In the genomic region with DNA sequence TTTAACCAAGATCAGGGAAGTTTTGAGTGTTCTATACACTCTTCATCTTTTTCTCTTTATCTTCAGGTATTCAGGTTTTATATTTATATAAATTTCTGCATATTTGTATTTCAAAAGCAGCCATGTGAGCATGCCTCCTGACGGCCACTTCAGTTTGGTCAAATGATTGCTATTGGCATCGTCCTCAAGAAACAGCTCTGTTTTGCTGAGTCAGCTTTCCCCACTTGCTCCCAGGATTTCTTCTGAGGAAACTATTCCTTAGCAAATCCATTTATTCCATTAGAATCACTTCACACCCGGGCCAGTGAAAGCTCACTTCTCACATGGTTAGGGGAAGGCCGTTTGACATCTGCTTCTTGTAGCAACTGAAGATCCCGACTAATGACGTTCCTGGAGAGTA, we compare ENCODE assay signal across 25 mouse cellular contexts. TPM values are rescaled to one million over a fixed set of nuclear protein-coding genes. Genes with fewer than 3 reads are reported as not detected.
"Had no signal": no experiment of that assay in that cellular context is flagged by ENCODE, and none has a peak within 500 bp of the region (broad histone marks: within the 10 kb centered on the region; RNA-seq: fewer than 3 reads in every experiment).

No protein-coding gene starts in this region.

- H3K4me3 ChIP-seq: neural tube, embryonic 12.5 days; neural tube, embryonic 13.5 days; neural tube, embryonic 15.5 days; stomach, embryonic 15.5 days had no signal

- H3K27me3 ChIP-seq: neural tube, embryonic 12.5 days; neural tube, embryonic 13.5 days; neural tube, embryonic 15.5 days; stomach, embryonic 15.5 days had no signal

- H3K4me2 ChIP-seq: neural tube, embryonic 12.5 days; neural tube, embryonic 13.5 days; neural tube, embryonic 15.5 days; stomach, embryonic 15.5 days had no signal

- H3K27ac ChIP-seq: neural tube, embryonic 12.5 days; neural tube, embryonic 13.5 days; neural tube, embryonic 15.5 days; stomach, embryonic 15.5 days; stomach, postnatal 0 days had no signal

- H3K9me3 ChIP-seq: neural tube, embryonic 12.5 days; neural tube, embryonic 13.5 days; neural tube, embryonic 15.5 days; stomach, embryonic 15.5 days had no signal

- H3K36me3 ChIP-seq: neural tube, embryonic 12.5 days; neural tube, embryonic 13.5 days; neural tube, embryonic 15.5 days; stomach, embryonic 15.5 days had no signal

- H3K9ac ChIP-seq: neural tube, embryonic 12.5 days; neural tube, embryonic 13.5 days; neural tube, embryonic 15.5 days; stomach, embryonic 15.5 days had no signal

- DNase-seq: retina, postnatal 1 day; right cerebral cortex, adult 18-20 months; right cerebral cortex, postnatal 14 days; right cerebral cortex, postnatal 25 days; right cerebral cortex, postnatal 4 days; spleen, adult 18-20 months; thymus, adult 18-20 months; thymus, adult 2 months; thymus, postnatal 25 days; thymus, postnatal 36 days; thymus, postnatal 4 days had no signal

- H3K4me1 ChIP-seq: neural tube, embryonic 12.5 days; neural tube, embryonic 13.5 days; neural tube, embryonic 15.5 days; stomach, embryonic 15.5 days had no signal

RNA-seq across cellular contexts. Expression of a gene that starts 8.1 kb away (rescaled TPM):
- total RNA-seq: neutrophil, adult 5-6 weeks had no signal
- polyA plus RNA-seq: neural tube, embryonic 12.5 days; neural tube, embryonic 13.5 days; neural tube, embryonic 14.5 days; neural tube, embryonic 15.5 days; small intestine, adult 2 months; spleen, adult 2 months; stomach, embryonic 14.5 days; stomach, embryonic 15.5 days; stomach, embryonic 16.5 days; stomach, postnatal 0 days; testis, adult 2 months; thymus, adult 2 months; thymus, postnatal 0 days; urinary bladder, adult 2 months had no signal

RNA-seq across cellular contexts. Expression of a gene that starts 13.5 kb away (rescaled TPM):
- total RNA-seq: neutrophil, adult 5-6 weeks had no signal
- polyA plus RNA-seq: neural tube, embryonic 12.5 days; neural tube, embryonic 13.5 days; neural tube, embryonic 14.5 days; neural tube, embryonic 15.5 days; small intestine, adult 2 months; spleen, adult 2 months; stomach, embryonic 14.5 days; stomach, embryonic 15.5 days; stomach, embryonic 16.5 days; stomach, postnatal 0 days; testis, adult 2 months; thymus, adult 2 months; thymus, postnatal 0 days; urinary bladder, adult 2 months had no signal

RNA-seq across cellular contexts. Expression of a gene that starts 20.0 kb away (rescaled TPM):
- total RNA-seq: neutrophil, adult 5-6 weeks had no signal
- polyA plus RNA-seq: neural tube, embryonic 12.5 days; neural tube, embryonic 13.5 days; neural tube, embryonic 14.5 days; neural tube, embryonic 15.5 days; small intestine, adult 2 months; spleen, adult 2 months; stomach, embryonic 14.5 days; stomach, embryonic 15.5 days; stomach, embryonic 16.5 days; stomach, postnatal 0 days; testis, adult 2 months; thymus, adult 2 months; thymus, postnatal 0 days; urinary bladder, adult 2 months had no signal

RNA-seq across cellular contexts. Expression of a gene that starts 21.2 kb away (rescaled TPM):
- total RNA-seq: neutrophil, adult 5-6 weeks had no signal
- polyA plus RNA-seq: neural tube, embryonic 12.5 days; neural tube, embryonic 13.5 days; neural tube, embryonic 14.5 days; neural tube, embryonic 15.5 days; small intestine, adult 2 months; spleen, adult 2 months; stomach, embryonic 14.5 days; stomach, embryonic 15.5 days; stomach, embryonic 16.5 days; stomach, postnatal 0 days; thymus, adult 2 months; thymus, postnatal 0 days; urinary bladder, adult 2 months had no signal

RNA-seq across cellular contexts. Expression of a gene that starts 33.6 kb away (rescaled TPM):
- total RNA-seq: neutrophil, adult 5-6 weeks had no signal
- polyA plus RNA-seq: neural tube, embryonic 12.5 days; neural tube, embryonic 13.5 days; neural tube, embryonic 14.5 days; neural tube, embryonic 15.5 days; small intestine, adult 2 months; spleen, adult 2 months; stomach, embryonic 14.5 days; stomach, embryonic 15.5 days; stomach, embryonic 16.5 days; stomach, postnatal 0 days; testis, adult 2 months; thymus, adult 2 months; urinary bladder, adult 2 months had no signal
